Mouse (Mus musculus): ENCODE data around the gene Tcf7.
"Not testable (repeated sequence)": the region's sequence is repeated elsewhere in the genome, so short reads cannot be mapped to it uniquely, and the experiment has no call there.

Gene Tcf7

DNA sequence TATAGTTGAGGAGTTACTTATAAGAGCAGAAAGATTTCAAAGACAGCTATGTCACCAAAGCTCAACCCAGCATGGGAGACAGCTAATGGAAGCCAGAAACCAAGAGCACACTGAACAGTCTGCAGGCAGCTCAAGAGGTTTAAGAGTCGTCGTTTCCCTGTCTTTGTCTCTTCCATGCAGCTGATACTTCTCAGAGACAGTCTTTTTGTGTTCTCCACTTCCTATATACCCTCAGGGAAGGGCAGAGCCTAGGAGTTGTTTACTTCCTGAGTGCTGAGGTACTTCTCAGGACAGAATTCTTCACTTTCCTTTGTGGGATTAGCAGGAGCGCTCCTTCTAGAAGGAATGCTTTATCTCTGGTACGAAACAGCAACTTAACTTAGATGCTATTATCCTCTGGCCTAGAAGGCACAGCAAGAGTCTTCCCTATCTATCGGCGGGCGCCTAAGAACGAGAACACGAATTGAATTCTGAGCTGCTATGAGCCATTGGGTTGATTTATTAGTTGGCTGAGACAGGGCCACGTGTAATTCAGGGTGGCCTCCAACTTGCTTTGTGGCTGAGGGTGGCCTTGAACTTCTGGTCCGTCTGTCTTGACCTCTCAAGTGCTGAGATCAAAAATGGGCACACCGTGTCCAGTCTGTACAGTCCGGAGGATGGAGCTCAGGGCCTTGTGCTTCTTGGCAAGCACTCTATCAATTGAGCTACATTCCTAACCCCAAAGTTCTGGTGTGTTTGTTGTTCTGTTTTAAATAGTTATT is 55.2 kb downstream of the Tcf7 start:
- no peak for DNase-seq (ENCODE audit: low read depth)

DNA sequence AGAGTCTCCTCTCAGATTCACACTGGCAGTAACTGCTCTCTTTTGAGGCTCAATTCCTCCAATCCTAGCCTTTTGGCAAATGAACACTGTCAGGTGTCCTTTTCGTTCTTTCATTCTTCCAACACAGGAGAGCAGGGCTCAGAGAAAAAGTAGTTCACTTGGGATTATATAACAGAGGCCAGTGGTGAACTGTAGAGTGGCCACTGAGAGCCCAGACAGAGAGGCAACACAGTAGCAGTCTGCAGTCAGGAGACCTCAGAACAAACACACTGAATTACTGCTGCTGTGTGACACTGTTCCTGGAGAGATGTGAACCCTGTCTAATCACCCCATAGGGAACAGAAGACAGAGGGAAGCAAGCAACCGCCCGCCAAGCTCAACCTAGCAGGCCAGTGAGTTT is 55.8 kb downstream of the Tcf7 start:
- no peak for DNase-seq (ENCODE audit: low read depth)

DNA sequence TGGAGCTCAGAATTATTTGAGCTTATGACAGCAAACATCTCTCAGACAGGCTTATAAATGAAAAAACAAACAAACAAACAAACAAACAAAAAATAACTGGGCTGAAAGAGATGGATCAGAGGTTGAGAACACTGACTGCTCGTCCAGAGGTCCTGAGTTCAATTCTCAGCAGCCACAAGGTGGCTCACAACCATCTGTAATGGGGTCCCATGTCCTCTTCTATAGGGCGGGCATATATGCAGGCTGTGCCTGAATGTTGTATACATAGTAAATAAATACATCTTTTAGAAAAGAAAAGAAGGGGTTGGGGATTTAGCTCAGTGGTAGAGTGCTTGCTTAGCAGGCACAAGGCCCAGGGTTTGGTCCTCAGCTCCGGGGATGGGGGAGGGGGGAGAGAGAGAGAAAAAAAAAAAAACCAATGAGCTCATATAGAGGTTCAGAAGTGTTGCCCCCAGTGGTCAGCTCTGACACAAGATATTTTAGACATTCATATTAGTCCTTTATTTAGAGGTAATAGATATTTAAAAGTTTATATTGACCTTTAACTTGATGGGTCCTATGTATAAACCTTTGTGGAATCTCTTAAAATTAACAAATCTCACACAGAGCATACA is 56.7 kb downstream of the Tcf7 start:
- DNase-seq (ENCODE audit: low read depth), result no peak

DNA sequence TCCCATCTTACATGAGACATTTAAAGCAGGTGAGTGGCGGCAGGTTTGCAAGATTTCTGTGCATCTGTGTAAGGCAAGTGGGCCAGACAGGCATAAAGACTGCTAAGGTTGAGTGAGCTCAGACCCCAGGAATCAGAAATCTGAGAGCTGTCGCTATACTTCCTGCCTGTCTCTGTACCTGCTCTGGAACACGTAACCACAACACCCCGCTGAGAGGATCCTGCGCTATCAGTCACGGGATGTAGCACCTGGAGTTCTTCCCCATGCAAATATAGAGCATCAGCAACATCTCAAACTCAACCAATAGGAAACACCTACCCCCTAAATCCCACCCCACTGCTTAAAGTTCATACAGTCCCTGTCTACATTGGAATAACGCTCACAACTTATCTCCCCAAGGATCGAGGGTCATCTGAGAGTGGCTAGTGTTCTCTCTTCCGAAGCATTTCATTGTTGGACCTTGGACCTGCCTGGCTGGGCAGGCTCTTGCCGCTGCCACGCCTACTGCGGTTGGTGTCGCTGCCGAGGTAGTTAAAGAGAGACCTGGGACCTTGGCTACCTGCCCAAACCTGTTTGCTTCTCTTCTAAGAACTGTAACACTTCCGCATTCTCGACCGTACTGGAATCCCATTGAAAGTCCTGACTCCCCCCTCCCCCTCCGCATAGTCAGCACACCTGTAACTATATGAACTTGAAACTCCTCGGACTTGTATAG is 58.7 kb downstream of the Tcf7 start:
- DNase-seq (ENCODE audit: low read depth), result no peak

DNA sequence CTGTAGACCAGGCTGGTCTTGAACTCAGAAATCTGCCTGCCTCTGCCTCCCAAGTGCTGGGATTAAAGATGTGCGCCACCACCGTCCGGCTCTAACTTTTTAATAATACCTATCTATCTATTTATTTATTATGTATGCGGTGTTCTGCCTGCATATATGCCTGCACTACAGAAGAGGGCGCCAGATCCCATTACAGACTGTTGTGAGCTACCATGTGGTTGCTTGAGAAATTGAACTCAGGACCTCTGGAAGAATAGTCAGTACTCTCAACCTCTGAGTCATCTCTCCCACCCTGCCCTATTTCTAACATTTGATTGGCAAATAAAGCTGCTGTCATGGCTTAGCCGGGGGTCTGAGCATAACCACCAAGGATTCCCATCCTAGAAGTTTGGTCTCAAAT is 59.9 kb downstream of the Tcf7 start:
- DNase-seq (ENCODE audit: low read depth), result peak; percentile 34

DNA sequence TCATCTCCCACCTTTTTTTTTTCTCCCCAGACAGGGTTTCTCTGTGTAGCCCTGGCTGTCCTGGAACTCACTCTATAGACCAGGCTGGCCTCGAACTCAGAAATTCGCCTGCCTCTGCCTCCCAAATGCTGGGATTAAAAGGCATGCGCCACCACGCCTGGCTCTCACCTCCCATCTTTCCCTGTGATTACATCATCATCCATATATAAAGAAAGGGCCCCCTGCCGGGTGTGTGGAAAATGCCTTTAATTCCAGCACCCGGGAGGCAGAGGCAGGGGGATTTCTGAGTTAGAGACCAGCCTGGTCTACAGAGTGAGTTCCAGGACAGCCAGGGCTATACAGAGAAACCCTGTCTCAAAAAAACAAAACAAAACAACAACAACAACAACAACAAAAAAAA is 60.9 kb downstream of the Tcf7 start:
- DNase-seq (ENCODE audit: low read depth), result not testable (repeated sequence)

DNA sequence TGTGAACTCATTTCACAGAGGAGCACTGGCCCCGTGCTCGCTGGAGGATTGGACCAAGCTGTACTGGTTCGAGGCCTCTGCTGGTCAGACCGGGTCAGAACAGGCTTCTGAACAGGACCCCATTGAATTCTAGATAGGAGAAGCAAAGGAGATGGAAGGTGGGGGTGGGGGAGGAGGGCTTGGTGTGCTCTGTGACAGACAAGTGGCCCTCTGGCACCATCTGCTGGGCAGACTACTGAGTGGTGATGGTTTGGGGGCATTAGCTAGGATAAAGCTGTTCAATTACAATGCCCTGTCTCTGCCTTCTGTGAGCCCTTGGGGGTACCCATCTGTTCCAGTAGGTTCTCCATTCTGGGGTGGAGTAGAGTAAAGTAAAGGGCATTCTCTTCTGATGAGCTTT is 62.5 kb downstream of the Tcf7 start:
- DNase-seq (ENCODE audit: low read depth), result peak; percentile 35

DNA sequence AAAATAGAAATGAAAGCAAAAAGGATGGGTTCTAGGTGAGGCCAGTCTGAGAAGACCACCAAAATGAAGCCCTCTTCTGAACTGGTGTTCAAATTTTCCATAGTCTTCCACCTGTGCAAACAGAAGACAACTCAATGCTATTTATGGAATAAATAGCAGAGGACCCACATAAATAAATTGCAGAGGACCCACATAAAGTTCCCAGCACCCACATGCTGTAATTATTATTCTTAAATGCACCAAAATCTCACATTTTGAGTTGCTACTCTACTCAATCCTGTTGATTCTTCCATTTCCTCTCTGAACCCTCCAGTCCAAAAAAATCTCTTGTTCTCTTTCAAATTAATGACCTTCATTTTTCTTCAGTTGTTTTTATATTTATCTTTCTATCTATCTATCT is 68.9 kb downstream of the Tcf7 start, which contains the start of gene Olfr1371:
Gene Olfr1371 (minus strand): TSS at position 101 of the 400 bp plus-strand sequence.
- DNase-seq (ENCODE audit: low read depth), result no peak

Measured in c-Kit-positive CD71-positive TER-119-negative erythroid progenitor cells, embryonic 14.5 days (primary cell).